Mouse (Mus musculus) bone marrow, adult 2 months (tissue): ENCODE measurements around the gene Prkaa1.

Experiments
- CTCF ChIP-seq: fragments of 200-500 bp; IDR thresholded peaks from 2 replicates; pipeline ENCODE4 v1.5.1; 2011; ENCODE audit warnings: low read length, control low read depth; ENCODE audit not compliant: control insufficient read depth, insufficient read depth
- POLR2A ChIP-seq: fragments of 200-500 bp; IDR thresholded peaks from 2 replicates; pipeline ENCODE4 v1.6.1; 2011; ENCODE audit warnings: low read depth, mild to moderate bottlenecking, control low read depth, low read length, borderline replicate concordance; ENCODE audit not compliant: control insufficient read depth

- TF ChIP-seq CTCF (peak; percentile 41; the same call in 1 of the 2 replicates), POLR2A (peak; percentile 60; the same call in 1 of the 2 replicates)
Observed at GRCm38 (mm10) chr15:5143361-5144020, at the start of gene Prkaa1.
